Mouse (Mus musculus) frontal cortex, postnatal 36 days (tissue): ENCODE data around the gene Ptgir.

Experiments used
- DNase-seq, 2 experiments: peaks; one replicate each; pipeline ENCODE4 v3.0.0; 2022; ENCODE audit warnings: low spot score in 2 of 2

Gene Ptgir

DNA sequence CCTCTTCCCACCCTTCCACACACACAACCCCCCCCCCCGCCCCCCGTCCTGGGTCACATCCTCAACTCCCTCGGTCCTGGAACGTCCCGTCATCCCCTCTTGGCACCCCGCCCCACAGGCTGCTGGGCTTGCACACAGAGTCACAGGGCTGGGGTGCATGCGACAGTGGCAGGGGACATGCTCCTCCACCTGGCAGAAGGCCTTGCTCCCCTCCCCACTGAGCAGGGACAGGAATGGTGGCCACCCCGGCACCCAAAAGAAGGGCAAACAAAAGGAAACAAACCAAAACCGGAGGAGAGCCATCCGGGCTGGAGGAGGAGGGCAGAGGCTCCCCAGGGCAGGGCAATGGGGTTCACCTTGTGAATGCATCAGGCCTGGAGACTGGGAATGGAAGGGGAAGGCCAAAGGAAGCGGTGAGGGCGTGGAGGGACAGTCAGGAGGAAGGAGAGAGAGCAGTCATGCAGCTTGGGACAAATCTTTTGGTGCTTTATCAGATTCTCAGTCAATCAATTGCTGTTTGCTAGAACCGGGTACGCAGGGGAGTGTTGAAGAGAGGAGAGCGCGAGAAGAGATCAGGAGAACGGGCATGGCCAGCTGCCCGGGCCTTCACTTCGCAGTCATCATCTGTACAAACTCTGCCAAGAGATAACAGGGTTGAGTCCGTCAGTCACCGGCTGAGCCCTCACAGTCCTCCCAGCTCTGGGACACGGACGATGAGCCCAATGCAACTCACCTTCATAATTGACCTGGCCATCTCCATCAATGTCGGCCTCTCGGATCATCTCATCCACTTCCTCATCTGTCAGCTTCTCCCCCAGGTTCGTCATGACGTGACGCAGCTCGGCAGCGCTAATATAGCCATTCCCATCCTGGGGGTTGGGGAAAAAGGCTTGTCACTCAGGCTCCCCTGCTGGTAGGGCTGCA is 10.3 kb downstream of the Ptgir start:
- DNase-seq, result no peak

GRCm38 (mm10) chr7:16917447-16917846 is 11.2 kb downstream of the Ptgir start:
- DNase-seq, result no peak

DNA sequence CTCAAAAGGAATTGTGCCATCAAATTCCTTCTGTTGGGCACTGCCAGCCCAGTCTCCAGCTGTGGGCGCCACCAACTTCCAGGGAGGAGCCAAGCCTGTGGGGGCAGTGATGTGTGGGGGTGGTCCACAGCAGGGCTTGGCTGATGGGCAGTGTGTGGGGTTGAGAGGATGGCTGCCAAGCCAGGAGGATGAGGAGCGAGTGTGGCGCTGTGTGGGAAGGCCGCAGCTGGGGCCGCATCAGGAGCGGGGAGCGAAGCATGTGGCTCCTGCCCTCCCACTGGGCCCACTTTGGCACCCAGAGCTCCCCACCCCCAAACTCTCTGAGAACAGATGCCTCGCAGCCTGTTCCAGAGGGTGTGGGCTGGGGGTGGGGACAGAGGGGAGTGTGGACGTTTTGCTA is 11.7 kb downstream of the Ptgir start:
- peak; percentile 80 to 82 for DNase-seq

GRCm38 (mm10) chr7:16918670-16919069 is 12.4 kb downstream of the Ptgir start:
- DNase-seq, result no peak

DNA sequence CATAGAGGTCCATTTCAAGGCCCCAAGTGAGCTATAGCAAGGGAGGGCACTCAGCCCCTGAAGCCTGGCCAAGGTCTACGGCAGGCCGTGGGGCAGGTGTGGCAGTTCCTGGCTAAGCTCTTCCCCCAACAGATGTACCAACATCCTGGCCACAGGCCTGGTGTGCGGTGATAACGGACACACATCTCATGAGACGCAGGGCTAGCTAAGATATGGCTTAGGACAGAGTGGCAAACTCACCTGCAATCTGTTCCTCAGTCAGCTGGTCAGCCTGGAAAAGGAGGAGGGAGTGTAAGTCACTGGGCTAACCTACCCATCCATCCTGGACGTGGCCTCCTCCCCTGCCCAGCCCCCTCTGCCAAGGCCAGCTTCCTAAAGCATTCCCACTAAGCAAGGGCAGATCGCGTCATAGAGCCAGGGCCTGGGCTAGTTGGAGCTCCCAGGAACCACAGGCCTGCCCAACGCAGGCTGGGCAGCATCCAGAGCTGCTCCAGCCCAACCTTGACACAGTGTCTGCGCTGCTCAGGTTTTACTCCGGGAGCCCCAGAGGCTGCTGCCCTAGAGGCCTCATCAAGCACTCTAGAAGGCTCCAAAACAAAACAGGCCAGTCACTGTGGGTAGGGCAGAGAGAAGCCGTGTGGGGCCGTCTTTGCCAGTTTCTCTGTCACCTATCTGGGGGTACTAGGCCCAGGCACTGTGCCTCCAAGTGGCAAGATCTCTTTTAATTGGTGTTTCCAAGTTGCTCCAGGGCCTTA is 13.3 kb downstream of the Ptgir start:
- no peak for DNase-seq

DNA sequence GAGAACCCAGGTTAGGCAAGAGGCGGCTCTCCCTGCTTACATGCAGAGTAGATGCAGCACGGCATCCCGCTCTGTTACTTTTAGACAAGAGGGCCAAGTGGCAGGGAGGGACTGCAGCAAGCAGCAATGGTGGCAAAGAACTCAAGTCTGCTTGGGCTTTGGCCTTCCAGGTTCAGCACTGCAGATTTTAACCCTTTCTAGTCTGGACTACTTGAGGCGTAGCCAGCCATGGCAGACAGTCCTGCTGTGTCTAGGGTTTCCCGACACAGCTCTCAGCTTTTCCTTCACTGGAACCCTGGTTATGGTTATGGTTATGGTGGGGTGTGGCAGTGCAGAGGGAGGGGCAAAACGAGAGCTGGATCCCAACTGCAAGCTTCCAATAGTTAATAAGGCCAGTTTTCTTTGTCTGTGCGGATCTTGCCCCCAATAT is 13.9 kb downstream of the Ptgir start:
- DNase-seq, result no peak

GRCm38 (mm10) chr7:16920818-16921791 is 14.8 kb downstream of the Ptgir start:
- DNase-seq, result peak in 1 of 2 experiments; percentile 58

DNA sequence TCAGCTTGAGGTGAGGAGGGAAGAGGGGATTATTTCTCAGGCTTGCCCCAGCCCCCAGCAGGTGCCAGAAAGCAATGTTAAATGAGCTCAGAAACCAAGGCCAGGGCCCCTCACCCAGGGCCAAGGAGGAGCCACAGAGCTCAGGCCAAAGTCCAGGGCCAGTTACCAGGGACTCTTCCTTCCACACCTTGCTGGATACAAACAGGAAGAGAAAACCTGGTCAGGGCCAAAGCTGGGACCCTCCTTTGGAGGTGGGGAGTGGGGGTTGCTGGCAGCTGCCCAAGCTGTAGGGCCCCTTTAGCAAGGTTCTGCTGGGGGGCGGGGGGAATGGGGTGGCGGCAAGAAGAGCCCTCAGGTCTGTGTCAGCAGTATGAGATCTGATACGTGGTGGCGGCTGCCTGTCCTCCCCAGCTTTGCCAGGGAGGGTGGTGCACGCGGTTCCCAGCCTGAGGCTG is 15.6 kb downstream of the Ptgir start:
- no peak for DNase-seq

GRCm38 (mm10) chr7:16922360-16922973 is 16.2 kb downstream of the Ptgir start:
- peak; percentile 54 to 64 for DNase-seq

DNA sequence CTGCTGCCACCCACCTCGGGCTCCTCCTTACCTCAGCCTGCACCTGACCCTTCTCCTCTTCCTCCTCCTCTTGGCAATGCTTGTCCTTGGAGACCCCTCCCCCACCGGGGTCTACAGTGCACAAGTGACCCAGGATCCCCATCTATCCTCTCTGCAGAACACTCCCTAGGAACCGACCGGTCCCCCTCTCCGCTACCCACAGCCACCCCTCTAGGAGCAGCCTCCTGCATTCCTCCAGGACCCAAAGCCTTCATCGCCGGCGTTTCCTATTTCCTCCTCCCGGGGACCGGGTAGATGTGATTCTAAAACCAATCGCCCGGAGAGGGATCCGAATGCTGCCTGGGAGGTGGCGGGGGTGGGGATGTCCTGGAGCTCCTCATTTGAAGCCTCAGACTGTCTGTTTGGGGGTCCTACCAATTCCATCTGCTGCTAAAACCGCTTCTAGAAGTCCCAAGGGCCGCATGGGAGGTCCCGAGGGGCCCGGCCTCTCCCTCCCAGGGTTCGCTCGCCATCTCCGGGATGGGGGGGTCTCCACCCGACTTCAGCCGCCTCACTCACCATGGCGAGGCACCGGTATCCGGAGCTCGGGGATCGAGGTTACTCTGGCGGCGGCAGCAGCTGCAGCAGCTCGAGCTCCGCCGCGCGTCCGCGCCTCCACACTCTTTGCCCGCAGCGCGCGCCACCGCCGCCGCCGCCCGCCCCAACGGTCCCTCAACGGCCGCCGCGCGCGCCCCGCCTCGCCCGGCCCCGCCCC is 17.2 kb downstream of the Ptgir start:
- peak; percentile 48 to 58 for DNase-seq

GRCm38 (mm10) chr7:16924037-16924834 is 17.9 kb downstream of the Ptgir start, which contains the start of gene Calm3:
Calm3 (minus strand) TSS chr7:16924114.
- peak; percentile 100 for DNase-seq

DNA sequence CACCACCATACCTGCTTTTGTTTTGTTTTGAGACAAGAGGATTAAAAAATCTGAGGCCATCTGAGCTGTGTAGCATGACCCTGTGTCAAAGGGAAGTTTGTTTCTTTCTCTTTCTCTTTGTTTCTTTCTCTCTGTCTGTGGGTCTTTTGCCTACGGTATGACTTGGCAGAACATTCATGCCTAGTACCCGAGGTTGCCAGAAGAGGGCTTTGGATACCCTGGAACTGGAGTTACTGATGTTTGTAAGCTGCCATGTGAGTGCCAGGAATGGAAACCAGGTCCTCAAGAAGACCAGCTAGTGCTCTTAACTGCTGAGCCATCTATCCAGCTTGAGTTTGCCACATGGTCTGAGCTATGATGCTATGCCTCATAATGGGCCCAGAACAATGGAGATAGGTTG is 22.1 kb downstream of the Ptgir start:
- DNase-seq, result no peak

DNA sequence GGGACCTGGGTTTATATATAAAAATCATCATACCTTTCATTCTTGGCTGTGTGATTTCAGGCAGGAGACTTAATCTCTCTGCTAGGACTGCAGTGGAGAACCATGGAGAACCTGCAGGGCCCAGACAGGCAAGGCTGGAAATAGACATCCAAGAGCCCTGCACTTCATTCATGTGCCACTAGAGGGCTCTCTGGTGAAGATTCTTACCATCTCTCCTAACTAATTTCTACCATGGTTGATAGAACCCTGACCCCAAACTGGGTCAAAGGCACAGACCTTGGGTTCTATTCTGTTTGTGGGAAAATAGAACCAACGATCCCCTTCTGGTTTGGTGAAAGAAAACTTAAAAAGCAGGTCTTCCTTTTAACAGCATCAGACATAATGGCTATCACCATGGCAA is 24.6 kb downstream of the Ptgir start:
- DNase-seq, result peak; percentile 80 to 91

- DNase-seq, result peak; percentile 88 to 94
These were observed 25.8 kb downstream of the Ptgir start for GRCm38 (mm10) chr7:16931968-16932627.

- peak; percentile 37 to 81 for DNase-seq
These were observed 26.7 kb downstream of the Ptgir start for GRCm38 (mm10) chr7:16932704-16933577.

DNA sequence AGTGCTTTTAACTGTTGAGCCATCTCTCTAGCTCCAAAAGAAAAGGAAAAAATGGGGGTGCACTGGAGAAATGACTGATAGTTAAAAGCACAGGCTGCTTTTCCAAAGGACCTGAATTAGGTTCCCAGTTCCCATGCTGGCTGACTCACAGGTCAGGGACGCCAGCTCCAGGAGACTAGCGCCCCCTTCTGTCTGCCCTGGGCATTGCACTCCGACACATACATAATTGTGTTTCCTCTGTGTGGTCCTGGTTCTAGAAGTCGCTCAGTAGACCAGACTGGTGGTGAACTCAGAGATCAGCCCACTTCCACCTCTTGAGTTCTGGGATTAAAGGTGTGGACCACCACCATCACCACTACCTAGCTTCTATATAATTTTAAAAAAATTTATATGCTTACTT is 31.0 kb downstream of the Ptgir start:
- no peak for DNase-seq

DNA sequence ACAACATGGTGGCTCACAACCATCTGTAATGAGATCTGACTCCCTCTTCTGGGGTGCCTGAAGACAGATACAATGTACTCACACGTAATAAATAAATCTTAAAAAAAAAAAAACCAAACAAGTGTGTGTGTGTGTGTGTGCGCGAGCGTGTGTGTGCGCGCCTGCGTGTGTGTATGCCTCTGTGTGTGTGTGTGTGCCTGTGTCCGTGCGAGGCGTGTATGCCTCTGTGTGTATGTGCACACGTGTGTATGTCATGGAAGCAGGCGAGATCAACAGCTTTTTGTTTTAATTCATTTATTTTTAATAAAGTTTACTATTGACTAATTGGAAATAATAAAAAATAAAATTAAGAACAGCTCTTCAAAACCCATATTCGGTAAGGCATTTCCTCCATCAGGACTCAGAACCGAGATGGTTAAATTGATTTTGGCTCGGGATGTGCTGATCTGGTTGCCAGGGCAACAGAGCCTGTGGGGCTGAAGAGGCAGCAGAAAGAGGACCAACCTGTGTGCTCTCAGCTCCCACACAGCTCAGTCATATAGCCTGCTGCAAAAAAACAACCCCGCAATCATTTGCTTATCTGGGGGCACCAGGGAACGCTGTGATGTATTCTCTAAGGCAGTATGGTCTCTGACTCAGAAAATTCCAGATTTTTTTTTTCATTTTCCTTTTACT is 32.0 kb downstream of the Ptgir start:
- DNase-seq, result peak in 1 of 2 experiments; percentile 53
